Mouse (Mus musculus) gonadal fat pad, adult 2 months (tissue): ENCODE data around the gene Gm10591. TPM values are rescaled to one million over a fixed set of nuclear protein-coding genes. Genes with fewer than 3 reads are reported as not detected.
"Not testable (repeated sequence)": the region's sequence is repeated elsewhere in the genome, so short reads cannot be mapped to it uniquely, and the experiment has no call there.

Experiments
- DNase-seq: peaks from one replicate; pipeline ENCODE4 v3.0.0-alpha.2; 2012; ENCODE audit warnings: low read depth
- polyA plus RNA-seq: library from polyadenylated mRNA; depleted of rRNA; stranded (reverse); fragments of >200 nt; gene quantifications from 2 replicates; pipeline ENCODE4 v1.2.3, GENCODE M21; 2012; rRNA removed

Gene Gm10591
- polyA plus RNA-seq, result not detected in 2 replicates

DNA sequence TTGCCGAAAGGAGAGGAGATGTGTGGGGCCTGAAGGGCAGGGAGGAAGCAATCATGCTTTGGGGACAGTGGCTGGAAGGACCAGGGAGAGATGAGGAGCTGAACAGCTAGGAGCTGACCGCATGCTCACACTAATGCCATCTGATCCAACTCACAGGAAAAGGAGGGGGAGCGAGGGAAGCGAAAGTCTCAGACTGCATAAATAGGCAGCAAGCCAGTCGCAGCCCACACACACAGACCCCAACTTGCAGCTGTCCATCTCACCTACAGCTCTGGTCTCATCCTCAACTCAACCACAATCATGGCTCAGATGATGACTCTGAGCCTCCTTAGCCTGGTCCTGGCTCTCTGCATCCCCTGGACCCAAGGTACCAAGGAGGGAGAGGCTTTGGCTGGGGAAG is at the start of gene Gm10591:
TSS of gene Gm10591 (plus strand) at position 301 of the 400 bp plus-strand sequence.
- DNase-seq, result not testable (repeated sequence)

- not testable (repeated sequence) for DNase-seq
These were observed 17.4 kb downstream of the Gm10591 start, which contains the start of gene Gm2564 for GRCm38 (mm10) chr4:42629419-42629818. Gm2564 (plus strand) TSS chr4:42629719.

DNA sequence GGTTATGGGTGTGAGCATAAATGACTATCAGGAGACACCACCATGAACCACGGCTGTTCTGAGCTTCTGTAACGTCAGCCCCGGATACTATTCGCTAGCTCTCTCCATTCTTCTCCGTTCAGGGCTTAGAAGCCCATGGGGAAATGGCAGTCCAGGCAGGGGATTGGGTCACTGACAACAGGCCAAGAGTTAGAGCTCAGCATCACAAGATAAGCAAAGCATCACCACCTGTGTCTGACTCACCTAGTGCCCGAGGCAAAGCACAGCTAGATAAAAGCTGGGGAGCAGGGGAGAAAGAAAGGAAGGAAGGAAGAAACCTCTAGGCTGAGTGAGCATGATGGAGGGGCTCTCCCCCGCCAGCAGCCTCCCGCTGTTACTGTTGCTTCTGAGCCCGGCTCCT is 43.0 kb downstream of the Gm10591 start, which contains the start of gene Ccl27b:
TSS of gene Ccl27b (plus strand) at position 301 of the 400 bp plus-strand sequence.
- not testable (repeated sequence) for DNase-seq

DNA sequence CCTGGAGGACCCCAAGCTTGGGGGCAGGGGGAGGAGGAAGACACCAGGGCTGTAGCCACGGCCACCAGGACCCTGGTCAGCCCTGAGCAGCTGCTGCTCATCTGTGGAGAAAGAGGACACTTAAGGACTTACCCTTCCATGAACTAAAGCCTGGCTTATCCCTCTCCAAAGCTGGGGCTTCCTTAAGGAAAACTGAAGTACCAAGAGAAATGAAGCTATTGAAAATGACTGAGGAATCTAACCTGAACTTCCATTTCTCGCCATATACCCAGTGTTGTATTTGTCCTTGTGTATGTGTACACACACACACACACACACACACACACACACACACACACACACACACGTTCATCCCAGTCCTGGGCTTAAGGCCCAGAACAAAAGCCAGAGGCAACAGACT is 49.8 kb downstream of the Gm10591 start, which contains the start of gene Il11ra2:
TSS of gene Il11ra2 (minus strand) at position 101 of the 400 bp plus-strand sequence.
- not testable (repeated sequence) for DNase-seq

Other genes starting within 250 kb of the Gm10591 start
- not detected in 2 replicates for gene Gm21586, start 172.8 kb upstream of the Gm10591 start, polyA plus RNA-seq
- 0.08 and 0.13 TPM in 2 replicates for gene Gm2163, start 145.4 kb upstream of the Gm10591 start, polyA plus RNA-seq
- gene Fam205a2, start 84.0 kb upstream of the Gm10591 start, polyA plus RNA-seq, result 0.19 TPM in 1 of 2 replicates, not detected in the other
- gene Gm2564, start 17.5 kb downstream of the Gm10591 start, polyA plus RNA-seq, result 5.1 and 6.7 TPM in 2 replicates
- gene Ccl27b, start 43.1 kb downstream of the Gm10591 start, polyA plus RNA-seq, result not detected in 2 replicates
- gene Il11ra2, start 49.7 kb downstream of the Gm10591 start, polyA plus RNA-seq, result 0.71 and 0.84 TPM in 2 replicates
- gene 4930578G10Rik, start 123.3 kb downstream of the Gm10591 start, polyA plus RNA-seq, result not detected in 2 replicates
- 17.8 and 20.5 TPM in 2 replicates for gene Ccl19, start 144.4 kb downstream of the Gm10591 start, polyA plus RNA-seq
- gene Ccl21a, start 161.8 kb downstream of the Gm10591 start, polyA plus RNA-seq, result 79.4 and 95.3 TPM in 2 replicates
- 0.04 TPM in 2 replicates for gene Fam205a1, start 241.7 kb downstream of the Gm10591 start, polyA plus RNA-seq
- 0.03 and 0.04 TPM in 2 replicates for gene Gm12394, start 244.6 kb downstream of the Gm10591 start, polyA plus RNA-seq